Mouse (Mus musculus) embryonic fibroblast, embryonic 13.5 days (primary cell): ENCODE measurements around the gene Dab2ip.

Source experiments
- CTCF ChIP-seq: IDR thresholded peaks from 2 replicates; pipeline ENCODE4 v1.5.1; 2011; ENCODE audit warnings: mild to moderate bottlenecking, control low read depth, low read length, moderate library complexity, borderline replicate concordance; ENCODE audit not compliant: insufficient read depth
- POLR2A ChIP-seq: IDR thresholded peaks from 2 replicates; pipeline ENCODE4 v1.6.1; 2011; ENCODE audit warnings: low read depth, mild to moderate bottlenecking, control low read depth, low read length, moderate library complexity

GRCm38 (mm10) chr2:35756467-35756866, 198.4 kb downstream of the Dab2ip start:
- TF ChIP-seq CTCF (no peak), POLR2A (no peak)
